Comparison of ENCODE assay signal across 9 mouse cellular contexts in the genomic region with DNA sequence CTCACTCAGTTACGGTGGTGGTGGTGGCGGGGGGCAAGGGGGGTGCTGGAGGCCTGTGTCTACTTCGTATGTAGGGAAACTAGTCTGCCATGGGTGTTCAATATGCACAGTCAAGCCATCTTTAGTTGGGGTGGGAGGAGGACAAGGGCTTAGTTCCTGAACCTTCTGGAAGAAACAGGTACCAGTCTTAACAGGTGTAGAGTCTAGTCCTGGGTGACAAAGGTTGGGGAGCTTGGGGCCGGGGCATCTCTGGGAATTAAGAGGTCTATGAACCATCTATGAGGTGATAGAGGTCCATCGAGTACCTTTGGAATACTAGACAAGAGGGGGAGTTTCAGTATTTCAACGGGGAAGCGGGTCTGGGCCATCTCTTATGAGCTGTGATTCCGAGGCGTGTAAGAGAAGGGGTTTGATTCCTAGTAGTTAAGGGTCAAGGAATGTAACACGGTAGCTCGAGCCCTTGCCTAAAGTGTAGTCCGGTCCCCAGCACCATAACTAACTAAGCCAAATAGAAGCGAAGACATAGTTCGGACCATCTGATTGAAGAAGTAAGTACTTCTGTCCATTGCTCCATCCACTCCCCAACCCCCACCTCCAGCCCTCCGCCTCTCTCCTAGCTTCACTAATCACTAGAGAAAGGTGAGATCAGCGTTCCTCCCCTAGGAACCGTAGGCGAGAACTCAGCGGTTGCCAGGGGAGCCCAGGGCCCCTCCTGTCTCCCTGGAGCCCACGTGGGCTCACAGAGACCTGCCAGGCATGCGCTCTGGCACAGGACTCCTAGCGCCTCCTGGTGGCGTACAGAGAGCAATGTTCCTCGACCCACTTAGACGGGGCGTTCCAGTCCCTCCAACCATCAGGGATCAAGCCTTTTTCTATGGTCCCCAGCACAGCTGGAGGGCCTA. TPM values are rescaled to one million over a fixed set of nuclear protein-coding genes. Genes with fewer than 3 reads are reported as not detected.
DNase-seq lines count a peak whose midpoint lies in the region; ATAC-seq and TF ChIP-seq lines count a peak whose summit lies in the region.
"Had no signal": no experiment of that assay in that cellular context is flagged by ENCODE, and none has a peak within 500 bp of the region (broad histone marks: within the 10 kb centered on the region; RNA-seq: fewer than 3 reads in every experiment).

No protein-coding gene starts in this region.

- H3K4me1 ChIP-seq in neural tube, embryonic 11.5 days (ENCODE audit: control insufficient read depth, insufficient read depth, low read length): no peaks in the 10 kb centered on the region
- peaks cover 8% of the 10 kb centered on the region; the same call in 1 of the 2 replicates for H3K4me1 ChIP-seq in kidney, embryonic 14.5 days (ENCODE audit: control insufficient read depth, insufficient read depth, low read length)
- H3K4me1 ChIP-seq in liver, adult 2 months (ENCODE audit: control insufficient read depth, insufficient read depth, low read length): no peaks in the 10 kb centered on the region
- no peaks in the 10 kb centered on the region; the same call in 1 of the 2 replicates for H3K4me1 ChIP-seq in midbrain, postnatal 0 days (ENCODE audit: insufficient read depth, low read length)

- no peak overlapping the region for H3K4me2 ChIP-seq in neural tube, embryonic 11.5 days (ENCODE audit: low read depth)
- no peak overlapping the region for H3K4me2 ChIP-seq in kidney, embryonic 14.5 days (replicated peaks; ENCODE audit: low read depth, low read length)
- H3K4me2 ChIP-seq in midbrain, postnatal 0 days (ENCODE audit: low read depth, low read length, poor library complexity, severe bottlenecking): peak overlapping the region; percentile 81

- no peak overlapping the region for H3K27ac ChIP-seq in neural tube, embryonic 11.5 days (ENCODE audit: low read depth, low read length)
- no peak overlapping the region for H3K27ac ChIP-seq in kidney, embryonic 14.5 days (ENCODE audit: low read depth, low read length)
- H3K27ac ChIP-seq in liver, adult 2 months (replicated peaks; ENCODE audit: insufficient read depth, low read depth, low read length): no peak overlapping the region
- H3K27ac ChIP-seq in midbrain, postnatal 0 days (ENCODE audit: low read depth, low read length): no peak overlapping the region

- peak; percentile 77 for TF ChIP-seq CTCF in liver, adult 2 months (IDR thresholded peaks at IDR 0.05; ENCODE audit: low read depth, low read length)
- TF ChIP-seq CTCF in midbrain, postnatal 0 days (IDR thresholded peaks at IDR 0.05): peak; percentile 83

- no peaks in the 10 kb centered on the region for H3K36me3 ChIP-seq in neural tube, embryonic 11.5 days (ENCODE audit: control insufficient read depth, insufficient read depth, low read length)
- no peaks in the 10 kb centered on the region for H3K36me3 ChIP-seq in kidney, embryonic 14.5 days (ENCODE audit: control insufficient read depth, insufficient read depth, low read length)
- no peaks in the 10 kb centered on the region for H3K36me3 ChIP-seq in liver, adult 2 months (ENCODE audit: control insufficient read depth, insufficient read depth, low read length)
- peaks cover 16% of the 10 kb centered on the region; the same call in 1 of the 2 replicates for H3K36me3 ChIP-seq in midbrain, postnatal 0 days (ENCODE audit: insufficient read depth, low read length)

- no peak overlapping the region for H3K9ac ChIP-seq in neural tube, embryonic 11.5 days (ENCODE audit: low read length)
- no peak overlapping the region for H3K9ac ChIP-seq in kidney, embryonic 14.5 days (ENCODE audit: low read depth, low read length)
- no peak overlapping the region for H3K9ac ChIP-seq in liver, adult 2 months (ENCODE audit: low read depth, low read length)
- 0 out of 2 replicates have a peak overlapping the region, but pooled peaks have one; percentile 68 for H3K9ac ChIP-seq in midbrain, postnatal 0 days (replicated peaks; ENCODE audit: low read length, poor library complexity, severe bottlenecking)

- no peak for TF ChIP-seq POLR2A in liver, adult 2 months (IDR thresholded peaks at IDR 0.05; ENCODE audit: extremely low read depth, insufficient read depth, low read length)

- peak overlapping the region; percentile 43; the same call in 1 of the 2 replicates for H3K4me3 ChIP-seq in neural tube, embryonic 11.5 days (ENCODE audit: low read depth, low read length)
- H3K4me3 ChIP-seq in kidney, embryonic 14.5 days (ENCODE audit: low read length): peak overlapping the region; percentile 47; the same call in 1 of the 2 replicates
- H3K4me3 ChIP-seq in liver, adult 2 months (ENCODE audit: insufficient read depth, low read depth, low read length): no peak overlapping the region
- H3K4me3 ChIP-seq in midbrain, postnatal 0 days (ENCODE audit: low read depth, low read length): peak overlapping the region; percentile 52; the same call in 1 of the 2 replicates
- H3K4me3 ChIP-seq: erythroblast, embryonic 14.5 days had no signal

- H3K27me3 ChIP-seq in neural tube, embryonic 11.5 days (ENCODE audit: control insufficient read depth, insufficient read depth, low read length): peaks cover 51% of the 10 kb centered on the region
- H3K27me3 ChIP-seq in kidney, embryonic 14.5 days (ENCODE audit: control insufficient read depth, insufficient read depth, low read length): peaks cover 70% of the 10 kb centered on the region
- H3K27me3 ChIP-seq in liver, adult 2 months (ENCODE audit: control insufficient read depth, insufficient read depth, low read length): peaks cover 16% of the 10 kb centered on the region
- H3K27me3 ChIP-seq in midbrain, postnatal 0 days (ENCODE audit: insufficient read depth, low read length): peaks cover 32% of the 10 kb centered on the region; the same call in 1 of the 2 replicates

- no peaks in the 10 kb centered on the region for H3K79me2 ChIP-seq in liver, adult 2 months (ENCODE audit: control insufficient read depth, insufficient read depth, low read length)

- WGBS in neural tube, embryonic 11.5 days: 19% methylated on average over 26 of the region's 26 CpGs
- WGBS in kidney, embryonic 14.5 days: 20% methylated on average over 26 of the region's 26 CpGs
- 22% methylated on average over 26 of the region's 26 CpGs for WGBS in liver, adult 2 months
- 23% methylated on average over 26 of the region's 26 CpGs for WGBS in midbrain, postnatal 0 days

- no peak; the same call in 1 of the 2 replicates for ATAC-seq in neural tube, embryonic 11.5 days (ENCODE audit: insufficient read depth, low FRiP score, low TSS enrichment)
- peak; percentile 44; the same call in 1 of the 2 replicates for ATAC-seq in kidney, embryonic 14.5 days (ENCODE audit: low FRiP score, low TSS enrichment)
- ATAC-seq in midbrain, postnatal 0 days (ENCODE audit: low FRiP score): peak; percentile 54; the same call in 1 of the 2 replicates

- peak; percentile 64 for DNase-seq in neural tube, embryonic 11.5 days (ENCODE audit: low spot score)
- DNase-seq in neural tube, embryonic 10.5 days (ENCODE audit: extremely low spot score, low spot score): no peak
- peak; percentile 48 to 66 for DNase-seq in cerebellum, adult 18-20 months
- peak; percentile 71 for DNase-seq in forelimb bud, embryonic 11.5 days (ENCODE audit: low read depth, low spot score)
- peak; percentile 2 for DNase-seq in liver, adult 2 months (ENCODE audit: extremely low read depth, low read depth, low spot score)
- peak; percentile 76 for DNase-seq in midbrain, postnatal 0 days (ENCODE audit: low spot score)
- DNase-seq in testis, postnatal 14 days (ENCODE audit: low spot score): peak; percentile 56

- no peaks in the 10 kb centered on the region for H3K9me3 ChIP-seq in neural tube, embryonic 11.5 days (ENCODE audit: control insufficient read depth, low read length)
- H3K9me3 ChIP-seq in kidney, embryonic 14.5 days (ENCODE audit: control insufficient read depth, low read length): no peaks in the 10 kb centered on the region
- H3K9me3 ChIP-seq in midbrain, postnatal 0 days (ENCODE audit: low read length): no peaks in the 10 kb centered on the region

RNA-seq across cellular contexts. Expression of a gene that starts 40.1 kb away (rescaled TPM):
- not detected in 2 replicates for polyA plus RNA-seq in neural tube, embryonic 11.5 days (2014; fragmentation: Nextera tagmentation; extraction: Ambion mirVana)
- polyA plus RNA-seq in kidney, embryonic 14.5 days (2014; fragmentation: Nextera tagmentation; extraction: Ambion mirVana): 1.9 TPM in 1 of 2 replicates, not detected in the other
- not detected in 2 replicates for total RNA-seq in liver, adult 2 months (2014; rRNA removed)
- polyA plus RNA-seq in liver, adult 2 months (2012; rRNA removed): not detected in 2 replicates
- total RNA-seq in midbrain, postnatal 0 days (2014; rRNA removed): not detected in 2 replicates
- polyA plus RNA-seq in midbrain, postnatal 0 days (2015; fragmentation: Nextera tagmentation; extraction: Ambion mirVana): not detected in 2 replicates
- polyA plus RNA-seq: erythroblast, embryonic 14.5 days had no signal

RNA-seq across cellular contexts. Expression of a gene that starts 41.5 kb away (rescaled TPM):
- 52.8 and 55.2 TPM in 2 replicates for polyA plus RNA-seq in neural tube, embryonic 11.5 days (2014; fragmentation: Nextera tagmentation; extraction: Ambion mirVana)
- polyA plus RNA-seq in kidney, embryonic 14.5 days (2014; fragmentation: Nextera tagmentation; extraction: Ambion mirVana): 38.4 and 41.0 TPM in 2 replicates
- 3.6 and 4.4 TPM in 2 replicates for total RNA-seq in liver, adult 2 months (2014; rRNA removed)
- 19.8 and 23.9 TPM in 2 replicates for polyA plus RNA-seq in liver, adult 2 months (2012; rRNA removed)
- 36.3 and 42.7 TPM in 2 replicates for total RNA-seq in midbrain, postnatal 0 days (2014; rRNA removed)
- 24.1 and 25.1 TPM in 2 replicates for polyA plus RNA-seq in midbrain, postnatal 0 days (2015; fragmentation: Nextera tagmentation; extraction: Ambion mirVana)

RNA-seq across cellular contexts. Expression of a gene that starts 50.2 kb away (rescaled TPM):
- polyA plus RNA-seq in neural tube, embryonic 11.5 days (2014; fragmentation: Nextera tagmentation; extraction: Ambion mirVana): 0.23 and 0.34 TPM in 2 replicates
- 0.39 and 0.54 TPM in 2 replicates for polyA plus RNA-seq in kidney, embryonic 14.5 days (2014; fragmentation: Nextera tagmentation; extraction: Ambion mirVana)
- under 0.01 TPM in 1 of 2 replicates, not detected in the other for total RNA-seq in liver, adult 2 months (2014; rRNA removed)
- 0.06 TPM in 1 of 2 replicates, not detected in the other for polyA plus RNA-seq in liver, adult 2 months (2012; rRNA removed)
- total RNA-seq in midbrain, postnatal 0 days (2014; rRNA removed): 27.1 and 36.3 TPM in 2 replicates
- 3.4 and 4.0 TPM in 2 replicates for polyA plus RNA-seq in midbrain, postnatal 0 days (2015; fragmentation: Nextera tagmentation; extraction: Ambion mirVana)

RNA-seq across cellular contexts. Expression of a gene that starts 50.5 kb away (rescaled TPM):
- polyA plus RNA-seq in neural tube, embryonic 11.5 days (2014; fragmentation: Nextera tagmentation; extraction: Ambion mirVana): 34.3 and 34.5 TPM in 2 replicates
- polyA plus RNA-seq in kidney, embryonic 14.5 days (2014; fragmentation: Nextera tagmentation; extraction: Ambion mirVana): 40.6 and 41.2 TPM in 2 replicates
- total RNA-seq in liver, adult 2 months (2014; rRNA removed): 142 and 148 TPM in 2 replicates
- 268 and 304 TPM in 2 replicates for polyA plus RNA-seq in liver, adult 2 months (2012; rRNA removed)
- total RNA-seq in midbrain, postnatal 0 days (2014; rRNA removed): 13.7 and 19.5 TPM in 2 replicates
- polyA plus RNA-seq in midbrain, postnatal 0 days (2015; fragmentation: Nextera tagmentation; extraction: Ambion mirVana): 15.9 and 18.3 TPM in 2 replicates

RNA-seq across cellular contexts. Expression of a gene that starts 59.8 kb away (rescaled TPM):
- 7.0 and 8.0 TPM in 2 replicates for polyA plus RNA-seq in neural tube, embryonic 11.5 days (2014; fragmentation: Nextera tagmentation; extraction: Ambion mirVana)
- 23.4 and 26.0 TPM in 2 replicates for polyA plus RNA-seq in kidney, embryonic 14.5 days (2014; fragmentation: Nextera tagmentation; extraction: Ambion mirVana)
- total RNA-seq in liver, adult 2 months (2014; rRNA removed): 9.4 and 24.2 TPM in 2 replicates
- polyA plus RNA-seq in liver, adult 2 months (2012; rRNA removed): 29.2 and 32.5 TPM in 2 replicates
- 25.3 and 44.3 TPM in 2 replicates for total RNA-seq in midbrain, postnatal 0 days (2014; rRNA removed)
- 13.6 and 16.0 TPM in 2 replicates for polyA plus RNA-seq in midbrain, postnatal 0 days (2015; fragmentation: Nextera tagmentation; extraction: Ambion mirVana)
